17 mouse cellular contexts compared by ENCODE assay signal in genomic region chr14:104298312-104298711, GRCm38 (mm10).
DNase-seq lines count a peak whose midpoint lies in the region; ATAC-seq and TF ChIP-seq lines count a peak whose summit lies in the region.
"Had no signal": no experiment of that assay in that cellular context is flagged by ENCODE, and none has a peak within 500 bp of the region (broad histone marks: within the 10 kb centered on the region; RNA-seq: fewer than 3 reads in every experiment).

No protein-coding gene starts in this region.

- H3K9ac ChIP-seq in hindbrain, postnatal 0 days (replicated peaks; ENCODE audit: low read length) = no peak overlapping the region
- H3K9ac ChIP-seq in forebrain, embryonic 15.5 days (replicated peaks) = no peak overlapping the region
- no peak overlapping the region for H3K9ac ChIP-seq in midbrain, postnatal 0 days (replicated peaks; ENCODE audit: low read length, poor library complexity, severe bottlenecking)
- H3K9ac ChIP-seq in kidney, embryonic 14.5 days (ENCODE audit: low read depth, low read length) = no peak overlapping the region
- H3K9ac ChIP-seq: kidney, embryonic 15.5 days; lung, embryonic 14.5 days had no signal

- no peak overlapping the region for H3K4me3 ChIP-seq in hindbrain, embryonic 10.5 days
- H3K4me3 ChIP-seq in hindbrain, postnatal 0 days (ENCODE audit: low read length) = no peak overlapping the region
- no peak overlapping the region for H3K4me3 ChIP-seq in forebrain, embryonic 15.5 days
- no peak overlapping the region for H3K4me3 ChIP-seq in limb, embryonic 10.5 days
- no peak overlapping the region for H3K4me3 ChIP-seq in midbrain, postnatal 0 days (ENCODE audit: low read depth, low read length)
- H3K4me3 ChIP-seq in kidney, embryonic 14.5 days (ENCODE audit: low read length) = no peak overlapping the region
- H3K4me3 ChIP-seq: kidney, embryonic 15.5 days; layer of hippocampus, adult 2 months; myocyte had no signal

- DNase-seq in hindbrain, embryonic 10.5 days (ENCODE audit: low spot score) = peak; percentile 13
- DNase-seq in hindbrain, postnatal 0 days (ENCODE audit: low spot score) = no peak
- DNase-seq in limb, embryonic 10.5 days (ENCODE audit: low spot score) = no peak
- no peak for DNase-seq in midbrain, postnatal 0 days (ENCODE audit: low spot score)
- no peak for DNase-seq in heart, adult 8-10 months (ENCODE audit: low spot score)
- DNase-seq in cerebellum, postnatal 25 days = no peak
- DNase-seq: B cell, adult 2 months; gastrocnemius, postnatal 10 days; heart, postnatal 10 days; lung, embryonic 14.5 days had no signal

- no peak for ATAC-seq in hindbrain, postnatal 0 days
- ATAC-seq in forebrain, embryonic 15.5 days (replicated peaks) = peak; percentile 85
- 0 out of 2 replicates have a peak, but pooled peaks have one; percentile 34 for ATAC-seq in midbrain, postnatal 0 days (ENCODE audit: low FRiP score)
- no peak for ATAC-seq in kidney, embryonic 14.5 days (ENCODE audit: low FRiP score, low TSS enrichment)
- ATAC-seq: Patski had no signal

- H3K27ac ChIP-seq in hindbrain, embryonic 10.5 days = peak overlapping the region; percentile 45; the same call in 1 of the 2 replicates
- H3K27ac ChIP-seq in hindbrain, postnatal 0 days = no peak overlapping the region
- no peak overlapping the region for H3K27ac ChIP-seq in forebrain, embryonic 15.5 days (replicated peaks)
- H3K27ac ChIP-seq in limb, embryonic 10.5 days = peak overlapping the region; percentile 4; the same call in 1 of the 2 replicates
- H3K27ac ChIP-seq in midbrain, postnatal 0 days (ENCODE audit: low read depth, low read length) = no peak overlapping the region
- H3K27ac ChIP-seq in kidney, embryonic 14.5 days (ENCODE audit: low read depth, low read length) = no peak overlapping the region
- H3K27ac ChIP-seq: kidney, embryonic 15.5 days; layer of hippocampus, adult 2 months; macrophage had no signal

- H3K36me3 ChIP-seq in hindbrain, embryonic 10.5 days = no peaks in the 10 kb centered on the region
- no peaks in the 10 kb centered on the region for H3K36me3 ChIP-seq in hindbrain, postnatal 0 days (ENCODE audit: insufficient read depth, low read length)
- no peaks in the 10 kb centered on the region for H3K36me3 ChIP-seq in forebrain, embryonic 15.5 days
- no peaks in the 10 kb centered on the region for H3K36me3 ChIP-seq in limb, embryonic 10.5 days
- H3K36me3 ChIP-seq in midbrain, postnatal 0 days (ENCODE audit: insufficient read depth, low read length) = no peaks in the 10 kb centered on the region
- H3K36me3 ChIP-seq in kidney, embryonic 14.5 days (ENCODE audit: control insufficient read depth, insufficient read depth, low read length) = no peaks in the 10 kb centered on the region
- H3K36me3 ChIP-seq: kidney, embryonic 15.5 days had no signal

- peaks cover 38% of the 10 kb centered on the region for H3K4me1 ChIP-seq in hindbrain, embryonic 10.5 days (replicated peaks)
- no peaks in the 10 kb centered on the region for H3K4me1 ChIP-seq in hindbrain, postnatal 0 days (ENCODE audit: insufficient read depth, low read length)
- H3K4me1 ChIP-seq in forebrain, embryonic 15.5 days = peaks cover 16% of the 10 kb centered on the region
- H3K4me1 ChIP-seq in limb, embryonic 10.5 days = peaks cover 40% of the 10 kb centered on the region
- H3K4me1 ChIP-seq in midbrain, postnatal 0 days (ENCODE audit: insufficient read depth, low read length) = no peaks in the 10 kb centered on the region
- no peaks in the 10 kb centered on the region for H3K4me1 ChIP-seq in kidney, embryonic 14.5 days (ENCODE audit: control insufficient read depth, insufficient read depth, low read length)

- whole genome bisulfite sequencing in hindbrain, embryonic 10.5 days = 35% methylated on average over 4 of the region's 4 CpGs
- 23% methylated on average over 4 of the region's 4 CpGs for WGBS in hindbrain, postnatal 0 days
- 5% methylated on average over 4 of the region's 4 CpGs for WGBS in forebrain, embryonic 15.5 days
- 45% methylated on average over 4 of the region's 4 CpGs for WGBS in limb, embryonic 10.5 days
- WGBS in midbrain, postnatal 0 days = 13% methylated on average over 4 of the region's 4 CpGs
- WGBS in kidney, embryonic 14.5 days = 37% methylated on average over 4 of the region's 4 CpGs

- no peaks in the 10 kb centered on the region for H3K9me3 ChIP-seq in hindbrain, embryonic 10.5 days
- no peaks in the 10 kb centered on the region for H3K9me3 ChIP-seq in hindbrain, postnatal 0 days (ENCODE audit: low read length)
- no peaks in the 10 kb centered on the region for H3K9me3 ChIP-seq in forebrain, embryonic 15.5 days
- H3K9me3 ChIP-seq in limb, embryonic 10.5 days (replicated peaks) = no peaks in the 10 kb centered on the region
- no peaks in the 10 kb centered on the region for H3K9me3 ChIP-seq in midbrain, postnatal 0 days (ENCODE audit: low read length)
- H3K9me3 ChIP-seq in kidney, embryonic 14.5 days (ENCODE audit: control insufficient read depth, low read length) = no peaks in the 10 kb centered on the region
- H3K9me3 ChIP-seq: kidney, embryonic 15.5 days had no signal

- no peak for TF ChIP-seq CTCF in hindbrain, postnatal 0 days (IDR thresholded peaks at IDR 0.05; ENCODE audit: low read depth)
- TF ChIP-seq CTCF in midbrain, postnatal 0 days (IDR thresholded peaks at IDR 0.05) = no peak

- H3K4me2 ChIP-seq in hindbrain, postnatal 0 days (ENCODE audit: low read depth, low read length) = no peak overlapping the region
- peak overlapping the region; percentile 9; the same call in 1 of the 2 replicates for H3K4me2 ChIP-seq in forebrain, embryonic 15.5 days (replicated peaks)
- no peak overlapping the region for H3K4me2 ChIP-seq in midbrain, postnatal 0 days (ENCODE audit: low read depth, low read length, poor library complexity, severe bottlenecking)
- H3K4me2 ChIP-seq in kidney, embryonic 14.5 days (replicated peaks; ENCODE audit: low read depth, low read length) = no peak overlapping the region
- H3K4me2 ChIP-seq: kidney, embryonic 15.5 days; lung, embryonic 14.5 days had no signal

- no peaks in the 10 kb centered on the region for H3K27me3 ChIP-seq in hindbrain, embryonic 10.5 days (ENCODE audit: insufficient read depth, poor library complexity, severe bottlenecking)
- H3K27me3 ChIP-seq in hindbrain, postnatal 0 days (ENCODE audit: insufficient read depth, low read length) = no peaks in the 10 kb centered on the region
- peaks cover 62% of the 10 kb centered on the region for H3K27me3 ChIP-seq in forebrain, embryonic 15.5 days
- no peaks in the 10 kb centered on the region for H3K27me3 ChIP-seq in limb, embryonic 10.5 days (ENCODE audit: low read depth, poor library complexity, severe bottlenecking)
- no peaks in the 10 kb centered on the region for H3K27me3 ChIP-seq in midbrain, postnatal 0 days (ENCODE audit: insufficient read depth, low read length)
- no peaks in the 10 kb centered on the region for H3K27me3 ChIP-seq in kidney, embryonic 14.5 days (ENCODE audit: control insufficient read depth, insufficient read depth, low read length)
- H3K27me3 ChIP-seq: kidney, embryonic 15.5 days had no signal

Comparison
In these comparisons a context has a peak if more than half of its experiments do, and no peak if none do; other contexts are left out.
1. H3K27ac ChIP-seq: peak in hindbrain, embryonic 10.5 days (single experiment) and limb, embryonic 10.5 days (single experiment); none in hindbrain, postnatal 0 days (single experiment), forebrain, embryonic 15.5 days (single experiment), midbrain, postnatal 0 days (single experiment) and kidney, embryonic 14.5 days (single experiment).
2. ATAC-seq: peak in forebrain, embryonic 15.5 days (single experiment) and midbrain, postnatal 0 days (single experiment); none in hindbrain, postnatal 0 days (single experiment) and kidney, embryonic 14.5 days (single experiment).